In genomic region chr12:33057231-33058048, GRCm38 (mm10) we compare ENCODE assay signal across 8 mouse cellular contexts. TPM values are rescaled to one million over a fixed set of nuclear protein-coding genes. Genes with fewer than 3 reads are reported as not detected.
A peak's percentile ranks its signal among the peaks of the same experiment; 100 is the strongest.
DNase-seq lines count a peak whose midpoint lies in the region; ATAC-seq and TF ChIP-seq lines count a peak whose summit lies in the region.

No protein-coding gene starts in this region.

- peak overlapping the region; percentile 28; the same call in 1 of the 2 replicates for H3K9ac ChIP-seq in intestine, embryonic 14.5 days (ENCODE audit: low read length)
- no peak overlapping the region for H3K9ac ChIP-seq in liver, embryonic 14.5 days (replicated peaks)

- peak overlapping the region; percentile 49; the same call in 1 of the 2 replicates for H3K27ac ChIP-seq in intestine, embryonic 14.5 days (ENCODE audit: low read depth)
- H3K27ac ChIP-seq in liver, embryonic 14.5 days = no peak overlapping the region

- no peaks in the 10 kb centered on the region for H3K36me3 ChIP-seq in intestine, embryonic 14.5 days (ENCODE audit: control insufficient read depth, insufficient read depth, low read length)
- H3K36me3 ChIP-seq in liver, embryonic 14.5 days (replicated peaks; ENCODE audit: control insufficient read depth, insufficient read depth, low read depth) = no peaks in the 10 kb centered on the region

- 10% methylated on average over 19 of the region's 19 CpGs for WGBS in intestine, embryonic 14.5 days
- 14% methylated on average over 19 of the region's 19 CpGs for WGBS in liver, embryonic 14.5 days (ENCODE audit: insufficient replicate concordance)

- H3K4me3 ChIP-seq in intestine, embryonic 14.5 days (ENCODE audit: low read depth, low read length) = peak overlapping the region; percentile 12; the same call in 1 of the 2 replicates
- peak overlapping the region in 1 of 2 experiments; percentile 13; a peak in 1 of 4 replicates for H3K4me3 ChIP-seq in liver, embryonic 14.5 days (ENCODE audit: insufficient read depth in 1 of 2, low read depth in 2 of 2, low read length in 2 of 2)

- H3K27me3 ChIP-seq in intestine, embryonic 14.5 days (replicated peaks; ENCODE audit: control insufficient read depth, insufficient read depth, low read length) = no peaks in the 10 kb centered on the region
- no peaks in the 10 kb centered on the region for H3K27me3 ChIP-seq in liver, embryonic 14.5 days (ENCODE audit: control insufficient read depth, insufficient read depth, low read length)

- peak overlapping the region; percentile 46 for H3K4me2 ChIP-seq in intestine, embryonic 14.5 days (ENCODE audit: low read length)
- peak overlapping the region; percentile 33; the same call in 1 of the 2 replicates for H3K4me2 ChIP-seq in liver, embryonic 14.5 days (ENCODE audit: low read depth)

- H3K9me3 ChIP-seq in intestine, embryonic 14.5 days (ENCODE audit: control insufficient read depth, low read length) = no peaks in the 10 kb centered on the region
- H3K9me3 ChIP-seq in liver, embryonic 14.5 days (ENCODE audit: control insufficient read depth, low read length) = no peaks in the 10 kb centered on the region

- no peak for TF ChIP-seq EP300 in liver, embryonic 14.5 days (IDR thresholded peaks at IDR 0.05; ENCODE audit: low read depth)

- DNase-seq in right cerebral cortex, adult 2 months (ENCODE audit: low spot score in 2 of 2) = peak; percentile 22 to 26
- no peak for DNase-seq in right cerebral cortex, adult 18-20 months
- peak; percentile 63 to 75 for DNase-seq in cerebellum, postnatal 10 days
- peak; percentile 47 for DNase-seq in gastrocnemius, postnatal 10 days
- peak; percentile 75 for DNase-seq in intestine, embryonic 14.5 days (ENCODE audit: low spot score)
- peak in 1 of 3 experiments; percentile 3 for DNase-seq in liver, embryonic 14.5 days (ENCODE audit: low read depth in 3 of 3, low spot score in 3 of 3)
- DNase-seq in neural tube, embryonic 10.5 days (ENCODE audit: extremely low spot score, low spot score) = peak; percentile 67
- DNase-seq in frontal cortex, postnatal 10 days (ENCODE audit: low spot score in 2 of 2) = no peak

- peak; percentile 76 for ATAC-seq in intestine, embryonic 14.5 days (replicated peaks; ENCODE audit: low FRiP score, low TSS enrichment, low read depth)
- ATAC-seq in liver, embryonic 14.5 days (ENCODE audit: insufficient read depth) = no peak; the same call in 1 of the 2 replicates

- H3K4me1 ChIP-seq in intestine, embryonic 14.5 days (replicated peaks; ENCODE audit: control insufficient read depth, insufficient read depth, low read length) = peaks cover 21% of the 10 kb centered on the region
- peaks cover 0 to 6% of the 10 kb centered on the region in 2 experiments; a peak in 1 of 4 replicates for H3K4me1 ChIP-seq in liver, embryonic 14.5 days (replicated peaks; ENCODE audit: control insufficient read depth in 2 of 2, insufficient read depth in 2 of 2, low read length in 1 of 2)

- TF ChIP-seq CTCF in liver, embryonic 14.5 days (IDR thresholded peaks at IDR 0.05; ENCODE audit: low read depth) = peak; percentile 44; the same call in 1 of the 2 replicates

RNA-seq across cellular contexts. Expression of gene Cdhr3, which starts 35.2 kb away (rescaled TPM):
- total RNA-seq in gastrocnemius, postnatal 10 days (2021) = 1 to 10 TPM; 2.0 to 2.6 TPM
- polyA plus RNA-seq in intestine, embryonic 14.5 days (2014; fragmentation: Nextera tagmentation; extraction: Ambion mirVana) = not detected in 2 replicates
- polyA plus RNA-seq in liver, embryonic 14.5 days (2012; rRNA removed) = not detected in 2 replicates
- not detected in 2 replicates for polyA plus RNA-seq in liver, embryonic 14.5 days (2014; fragmentation: Nextera tagmentation; extraction: Ambion mirVana)

Comparison
In these comparisons a context has a peak if more than half of its experiments do, and no peak if none do; other contexts are left out.
1. DNase-seq: peak in right cerebral cortex, adult 2 months (2 of 2), cerebellum, postnatal 10 days (2 of 2), gastrocnemius, postnatal 10 days (single experiment), intestine, embryonic 14.5 days (single experiment) and neural tube, embryonic 10.5 days (single experiment); none in right cerebral cortex, adult 18-20 months (single experiment) and frontal cortex, postnatal 10 days (0 of 2).